Comparison of ENCODE assay signal across 13 mouse cellular contexts in the genomic region with DNA sequence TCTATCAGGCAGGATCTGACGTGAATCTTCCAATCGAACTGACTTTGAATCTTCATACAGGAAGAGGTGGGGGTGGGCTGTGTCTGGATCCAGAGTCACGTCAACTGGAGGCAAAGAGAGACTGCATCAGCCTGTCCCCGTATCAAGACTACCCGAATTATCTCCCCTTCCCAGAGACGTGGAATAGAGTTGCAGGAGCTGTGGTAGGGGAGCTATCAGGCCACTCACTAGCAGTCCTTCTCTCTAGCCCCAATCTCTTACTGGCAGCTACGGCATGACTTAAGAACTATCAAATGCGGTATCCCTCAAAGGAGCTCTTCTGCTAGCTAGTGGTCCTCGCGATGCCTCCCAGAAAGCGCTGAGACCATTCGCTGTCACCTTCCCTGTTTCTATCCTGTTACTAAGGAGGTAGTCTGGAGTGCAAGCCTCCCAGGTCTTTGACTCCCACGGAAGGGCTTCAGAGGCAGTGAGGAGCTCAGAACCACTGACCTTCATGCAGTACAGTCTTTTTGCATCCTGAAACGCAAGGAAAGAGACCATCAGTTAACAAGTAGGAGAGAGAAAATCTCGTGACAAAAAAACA. TPM values are rescaled to one million over a fixed set of nuclear protein-coding genes. Genes with fewer than 3 reads are reported as not detected.
DNase-seq lines count a peak whose midpoint lies in the region; ATAC-seq and TF ChIP-seq lines count a peak whose summit lies in the region.
"Had no signal": no experiment of that assay in that cellular context is flagged by ENCODE, and none has a peak within 500 bp of the region (broad histone marks: within the 10 kb centered on the region; RNA-seq: fewer than 3 reads in every experiment).

No protein-coding gene starts in this region.

- H3K79me2 ChIP-seq in heart, adult 2 months (replicated peaks; ENCODE audit: control insufficient read depth, insufficient read depth, low read length): no peaks in the 10 kb centered on the region

- no peak for TF ChIP-seq CTCF in heart, adult 2 months (IDR thresholded peaks at IDR 0.05)

- H3K27ac ChIP-seq in heart, adult 2 months: no peak overlapping the region
- peak overlapping the region; percentile 46; the same call in 1 of the 2 replicates for H3K27ac ChIP-seq in midbrain, embryonic 10.5 days (replicated peaks)
- no peak overlapping the region for H3K27ac ChIP-seq in midbrain, embryonic 13.5 days
- no peak overlapping the region for H3K27ac ChIP-seq in embryonic facial prominence, embryonic 14.5 days (replicated peaks; ENCODE audit: low read depth, low read length)
- no peak overlapping the region for H3K27ac ChIP-seq in midbrain, embryonic 15.5 days
- H3K27ac ChIP-seq: embryonic facial prominence, embryonic 15.5 days; macrophage had no signal

- no peaks in the 10 kb centered on the region for H3K9me3 ChIP-seq in midbrain, embryonic 10.5 days (replicated peaks)
- H3K9me3 ChIP-seq in midbrain, embryonic 13.5 days: no peaks in the 10 kb centered on the region
- no peaks in the 10 kb centered on the region for H3K9me3 ChIP-seq in embryonic facial prominence, embryonic 14.5 days (ENCODE audit: control insufficient read depth, low read length)
- H3K9me3 ChIP-seq in midbrain, embryonic 15.5 days: no peaks in the 10 kb centered on the region
- H3K9me3 ChIP-seq: embryonic facial prominence, embryonic 15.5 days had no signal

- no peak for TF ChIP-seq POLR2A in heart, adult 2 months (IDR thresholded peaks at IDR 0.05; ENCODE audit: insufficient read depth, low read depth, low read length)

- DNase-seq in heart, adult 11 months: peak; percentile 68
- DNase-seq in heart, adult 2 months: no peak
- no peak for DNase-seq in midbrain, embryonic 10.5 days (ENCODE audit: low spot score)
- no peak for DNase-seq in embryonic facial prominence, embryonic 14.5 days (ENCODE audit: low spot score)
- DNase-seq in layer of hippocampus, adult 9-11 months: no peak
- DNase-seq in cerebellum, postnatal 25 days: no peak
- DNase-seq: adrenal gland, adult 2 months had no signal

- 39% methylated on average over 15 of the region's 15 CpGs for WGBS in heart, adult 2 months
- whole genome bisulfite sequencing in midbrain, embryonic 10.5 days: 14% methylated on average over 15 of the region's 15 CpGs
- 16% methylated on average over 15 of the region's 15 CpGs for WGBS in midbrain, embryonic 13.5 days
- 20% methylated on average over 15 of the region's 15 CpGs for WGBS in embryonic facial prominence, embryonic 14.5 days
- 20% methylated on average over 15 of the region's 15 CpGs for WGBS in midbrain, embryonic 15.5 days

- H3K9ac ChIP-seq in heart, adult 2 months (ENCODE audit: low read depth, low read length): no peak overlapping the region
- H3K9ac ChIP-seq in midbrain, embryonic 13.5 days (replicated peaks): no peak overlapping the region
- H3K9ac ChIP-seq in embryonic facial prominence, embryonic 14.5 days (ENCODE audit: low read depth, low read length): no peak overlapping the region
- no peak overlapping the region for H3K9ac ChIP-seq in midbrain, embryonic 15.5 days
- H3K9ac ChIP-seq: embryonic facial prominence, embryonic 15.5 days had no signal

- intact Hi-C loops in heart, adult 2 months (cut with DNase I): no loop called here

- H3K4me2 ChIP-seq in midbrain, embryonic 13.5 days (replicated peaks): no peak overlapping the region
- H3K4me2 ChIP-seq in embryonic facial prominence, embryonic 14.5 days (ENCODE audit: low read depth, low read length): peak overlapping the region; percentile 2; the same call in 1 of the 2 replicates
- H3K4me2 ChIP-seq in midbrain, embryonic 15.5 days: 0 out of 2 replicates have a peak overlapping the region, but pooled peaks have one; percentile 8
- H3K4me2 ChIP-seq: embryonic facial prominence, embryonic 15.5 days had no signal

- no peaks in the 10 kb centered on the region for H3K36me3 ChIP-seq in heart, adult 2 months (ENCODE audit: control insufficient read depth, insufficient read depth, low read length)
- no peaks in the 10 kb centered on the region for H3K36me3 ChIP-seq in midbrain, embryonic 10.5 days
- no peaks in the 10 kb centered on the region for H3K36me3 ChIP-seq in midbrain, embryonic 13.5 days
- no peaks in the 10 kb centered on the region for H3K36me3 ChIP-seq in embryonic facial prominence, embryonic 14.5 days (ENCODE audit: control insufficient read depth, insufficient read depth, low read length)
- no peaks in the 10 kb centered on the region for H3K36me3 ChIP-seq in midbrain, embryonic 15.5 days (replicated peaks)
- H3K36me3 ChIP-seq: embryonic facial prominence, embryonic 15.5 days had no signal

- no peak for TF ChIP-seq EP300 in heart, adult 2 months (IDR thresholded peaks at IDR 0.05; ENCODE audit: insufficient read depth, low read depth, low read length)

- no peak for ATAC-seq in midbrain, embryonic 13.5 days
- no peak for ATAC-seq in embryonic facial prominence, embryonic 14.5 days (ENCODE audit: low read depth)
- ATAC-seq in midbrain, embryonic 15.5 days (replicated peaks): no peak

- no peaks in the 10 kb centered on the region for H3K4me1 ChIP-seq in heart, adult 2 months (ENCODE audit: control insufficient read depth, insufficient read depth, low read length)
- H3K4me1 ChIP-seq in midbrain, embryonic 10.5 days: peaks cover 19% of the 10 kb centered on the region
- no peaks in the 10 kb centered on the region; the same call in 1 of the 2 replicates for H3K4me1 ChIP-seq in midbrain, embryonic 13.5 days (replicated peaks)
- no peaks in the 10 kb centered on the region for H3K4me1 ChIP-seq in embryonic facial prominence, embryonic 14.5 days (ENCODE audit: control insufficient read depth, insufficient read depth, low read length)
- peaks cover 2% of the 10 kb centered on the region for H3K4me1 ChIP-seq in midbrain, embryonic 15.5 days

- H3K27me3 ChIP-seq in heart, adult 2 months (ENCODE audit: control insufficient read depth, insufficient read depth, low read length): no peaks in the 10 kb centered on the region
- H3K27me3 ChIP-seq in midbrain, embryonic 10.5 days (ENCODE audit: low read depth, poor library complexity, severe bottlenecking): peaks cover 46% of the 10 kb centered on the region
- H3K27me3 ChIP-seq in midbrain, embryonic 13.5 days: peaks cover 17% of the 10 kb centered on the region; the same call in 1 of the 2 replicates
- H3K27me3 ChIP-seq in embryonic facial prominence, embryonic 14.5 days (replicated peaks; ENCODE audit: control insufficient read depth, insufficient read depth, low read length): peaks cover 2% of the 10 kb centered on the region; the same call in 1 of the 2 replicates
- peaks cover 10% of the 10 kb centered on the region; the same call in 1 of the 2 replicates for H3K27me3 ChIP-seq in midbrain, embryonic 15.5 days (replicated peaks)
- H3K27me3 ChIP-seq: embryonic facial prominence, embryonic 15.5 days had no signal

- H3K4me3 ChIP-seq in heart, adult 2 months: no peak overlapping the region
- H3K4me3 ChIP-seq in midbrain, embryonic 10.5 days: peak overlapping the region; percentile 36
- no peak overlapping the region for H3K4me3 ChIP-seq in midbrain, embryonic 13.5 days (replicated peaks)
- H3K4me3 ChIP-seq in embryonic facial prominence, embryonic 14.5 days (ENCODE audit: low read depth, low read length): no peak overlapping the region
- H3K4me3 ChIP-seq in midbrain, embryonic 15.5 days: no peak overlapping the region
- H3K4me3 ChIP-seq: embryonic facial prominence, embryonic 15.5 days had no signal

RNA-seq across cellular contexts. Expression of a gene that starts 6.3 kb away (rescaled TPM):
- total RNA-seq in heart, adult 2 months (2021): not detected
- 0.20 TPM in 1 of 2 replicates, not detected in the other for polyA plus RNA-seq in heart, adult 2 months (2012; rRNA removed)
- polyA plus RNA-seq in midbrain, embryonic 10.5 days (2016; fragmentation: Nextera tagmentation; extraction: Ambion mirVana): 0.04 and 0.06 TPM in 2 replicates
- polyA plus RNA-seq in midbrain, embryonic 13.5 days (2015; fragmentation: Nextera tagmentation; extraction: Ambion mirVana): 0.04 and 0.13 TPM in 2 replicates
- 0.18 TPM in 1 of 2 replicates, not detected in the other for polyA plus RNA-seq in embryonic facial prominence, embryonic 14.5 days (2014; fragmentation: Nextera tagmentation; extraction: Ambion mirVana)
- 0.09 and 0.25 TPM in 2 replicates for polyA plus RNA-seq in midbrain, embryonic 15.5 days (2015; fragmentation: Nextera tagmentation; extraction: Ambion mirVana)
- total RNA-seq: adrenal gland, adult 2 months; layer of hippocampus, postnatal 25 days had no signal
- polyA plus RNA-seq: adrenal gland, adult 2 months; C2C12; embryonic facial prominence, embryonic 15.5 days; macrophage had no signal

RNA-seq across cellular contexts. Expression of a gene that starts 29.3 kb away (rescaled TPM):
- total RNA-seq in heart, adult 2 months (2021): not detected
- polyA plus RNA-seq in heart, adult 2 months (2012; rRNA removed): not detected in 2 replicates
- 0.26 and 0.38 TPM in 2 replicates for polyA plus RNA-seq in midbrain, embryonic 10.5 days (2016; fragmentation: Nextera tagmentation; extraction: Ambion mirVana)
- polyA plus RNA-seq in midbrain, embryonic 13.5 days (2015; fragmentation: Nextera tagmentation; extraction: Ambion mirVana): 0.13 TPM in 2 replicates
- 0.40 and 0.51 TPM in 2 replicates for polyA plus RNA-seq in embryonic facial prominence, embryonic 14.5 days (2014; fragmentation: Nextera tagmentation; extraction: Ambion mirVana)
- polyA plus RNA-seq in midbrain, embryonic 15.5 days (2015; fragmentation: Nextera tagmentation; extraction: Ambion mirVana): not detected in 2 replicates
- total RNA-seq: adrenal gland, adult 2 months had no signal
- polyA plus RNA-seq: adrenal gland, adult 2 months; macrophage had no signal

RNA-seq across cellular contexts. Expression of a gene that starts 35.7 kb away (rescaled TPM):
- total RNA-seq in heart, adult 2 months (2021): 1 to 10 TPM; 3.9 to 5.1 TPM
- polyA plus RNA-seq in heart, adult 2 months (2012; rRNA removed): 2.4 and 3.1 TPM in 2 replicates
- polyA plus RNA-seq in midbrain, embryonic 10.5 days (2016; fragmentation: Nextera tagmentation; extraction: Ambion mirVana): 14.3 and 14.7 TPM in 2 replicates
- 10.8 TPM in 2 replicates for polyA plus RNA-seq in midbrain, embryonic 13.5 days (2015; fragmentation: Nextera tagmentation; extraction: Ambion mirVana)
- polyA plus RNA-seq in embryonic facial prominence, embryonic 14.5 days (2014; fragmentation: Nextera tagmentation; extraction: Ambion mirVana): 10.3 and 11.6 TPM in 2 replicates
- 9.8 and 9.9 TPM in 2 replicates for polyA plus RNA-seq in midbrain, embryonic 15.5 days (2015; fragmentation: Nextera tagmentation; extraction: Ambion mirVana)
